Mouse (Mus musculus) embryonic facial prominence, embryonic 15.5 days (tissue): ENCODE data around the gene Nicn1. TPM values are rescaled to one million over a fixed set of nuclear protein-coding genes. Genes with fewer than 3 reads are reported as not detected.
"Not testable (repeated sequence)": the region's sequence is repeated elsewhere in the genome, so short reads cannot be mapped to it uniquely, and the experiment has no call there.

Experiments
- ATAC-seq: fragments of 200-750 bp; cut with Nextera tagmentation; 2 replicates; pipeline ENCODE4 v1.8.0; 2017; ENCODE audit warnings: low read depth, moderate TSS enrichment; ENCODE audit not compliant: insufficient number of reproducible peaks, low FRiP score, low TSS enrichment
- H3K27ac ChIP-seq: fragments of 300-500 bp; sonication (generic); replicated peaks from 2 replicates; pipeline ENCODE4 v1.5.1; 2015; ENCODE audit warnings: mild to moderate bottlenecking, inconsistent platforms
- H3K27me3 ChIP-seq: fragments of 300-500 bp; sonication (generic); 2 replicates; pipeline ENCODE4 v1.6.1; 2015; ENCODE audit warnings: inconsistent platforms
- H3K36me3 ChIP-seq: fragments of 300-500 bp; sonication (generic); 2 replicates; pipeline ENCODE4 v1.6.1; 2015; ENCODE audit warnings: mild to moderate bottlenecking, inconsistent platforms
- H3K4me1 ChIP-seq: fragments of 300-500 bp; sonication (generic); 2 replicates; pipeline ENCODE4 v1.6.1; 2015; ENCODE audit warnings: inconsistent platforms
- H3K4me2 ChIP-seq: fragments of 300-500 bp; sonication (generic); replicated peaks from 2 replicates; pipeline ENCODE4 v1.6.1; 2015; ENCODE audit warnings: mild to moderate bottlenecking, inconsistent platforms
- H3K4me3 ChIP-seq: fragments of 300-500 bp; sonication (generic); replicated peaks from 2 replicates; pipeline ENCODE4 v1.5.1; 2015; ENCODE audit warnings: mild to moderate bottlenecking, inconsistent platforms
- H3K9ac ChIP-seq: fragments of 300-500 bp; sonication (generic); 2 replicates; pipeline ENCODE4 v1.6.1; 2015; ENCODE audit warnings: inconsistent platforms
- H3K9me3 ChIP-seq: fragments of 300-500 bp; sonication (generic); replicated peaks from 2 replicates; pipeline ENCODE4 v1.6.1; 2016; ENCODE audit warnings: inconsistent platforms
- WGBS: fragments of 180-500 bp; shearing (Covaris S2); methylation state at CpG from one replicate; pipeline ENCODE4 v1.1.7; 2015; 5-methylcytosine and 5-hydroxymethylcytosine counted together
- polyA plus RNA-seq: library from polyadenylated mRNA; unstranded; fragments of >200 nt; fragmentation: Nextera tagmentation; extraction: Ambion mirVana; gene quantifications from 2 replicates; pipeline ENCODE4 v1.2.1, GENCODE M21; 2015

The Nicn1 gene
- polyA plus RNA-seq, 1 experiment from 2014 or later, result 41.7 TPM

GRCm38 (mm10) chr9:108280071-108280828 is 10.0 kb upstream of the Nicn1 start:
- 20% methylated on average over 8 of the region's 8 CpGs for WGBS
- ATAC-seq, result peak; percentile 75; the same call in 1 of the 2 replicates
- Histone ChIP-seq H3K9ac (no peak overlapping the region), H3K4me3 (no peak overlapping the region), H3K36me3 (no peaks in the 10 kb centered on the region), H3K4me2 (no peak overlapping the region), H3K27ac (peak overlapping the region; percentile 69), H3K9me3 (no peaks in the 10 kb centered on the region), H3K27me3 (no peaks in the 10 kb centered on the region), H3K4me1 (peaks cover 4% of the 10 kb centered on the region; the same call in 1 of the 2 replicates)

DNA sequence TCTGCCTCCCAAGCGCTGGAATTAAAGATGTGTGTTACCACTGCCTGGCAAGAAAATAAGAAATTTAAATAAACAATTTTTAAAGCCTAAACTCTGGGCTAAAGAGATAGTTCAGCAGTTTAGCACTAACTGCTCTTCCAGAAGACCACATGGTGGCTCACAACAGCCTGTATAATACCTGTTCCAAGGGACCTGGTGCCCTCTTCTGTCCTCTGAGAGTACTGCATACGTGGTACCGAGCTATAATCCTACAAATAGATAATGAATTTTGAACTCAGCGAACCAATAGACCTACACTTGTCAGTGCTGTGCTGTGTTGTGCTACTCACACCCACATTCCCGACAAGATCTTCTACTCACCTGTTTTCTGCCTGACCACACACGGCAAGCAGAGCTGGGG is 5.8 kb upstream of the Nicn1 start:
- Histone ChIP-seq H3K4me1 (peaks cover 4% of the 10 kb centered on the region; the same call in 1 of the 2 replicates), H3K9ac (no peak overlapping the region), H3K36me3 (no peaks in the 10 kb centered on the region), H3K27me3 (no peaks in the 10 kb centered on the region), H3K27ac (no peak overlapping the region), H3K4me2 (no peak overlapping the region), H3K4me3 (no peak overlapping the region), H3K9me3 (no peaks in the 10 kb centered on the region)
- WGBS, result 10% methylated on average over 6 of the region's 6 CpGs
- ATAC-seq, result no peak

DNA sequence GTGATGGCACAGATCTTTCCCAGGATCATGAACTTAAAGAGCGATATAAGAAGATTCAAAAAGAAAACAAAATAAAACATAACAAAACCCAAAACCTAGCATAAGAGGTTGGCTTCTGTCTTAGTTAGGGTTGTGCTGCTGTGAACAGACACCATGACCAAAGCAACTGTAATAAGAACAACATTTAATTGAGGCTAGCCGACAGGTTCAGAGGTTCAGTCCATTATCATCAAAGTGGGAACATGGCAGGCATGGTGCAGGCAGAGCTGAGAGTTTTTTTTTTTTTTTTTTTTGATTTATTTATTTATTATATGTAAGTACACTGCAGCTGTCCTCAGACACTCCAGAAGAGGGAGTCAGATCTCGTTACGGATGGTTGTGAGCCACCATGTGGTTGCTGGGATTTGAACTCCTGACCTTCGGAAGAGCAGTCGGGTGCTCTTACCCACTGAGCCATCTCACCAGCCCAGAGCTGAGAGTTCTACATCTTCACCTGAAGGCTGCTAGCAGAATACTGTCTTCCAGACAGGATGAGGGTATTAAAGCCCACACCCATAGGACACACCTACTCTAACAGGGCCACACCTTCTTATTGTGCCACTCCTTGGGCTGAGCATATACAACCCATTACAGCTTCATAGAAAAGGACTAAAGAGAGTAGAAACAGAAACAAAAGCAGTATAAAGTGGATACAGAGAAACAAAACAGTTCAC is 2.5 kb upstream of the Nicn1 start:
- H3K9me3 ChIP-seq, H3K36me3 ChIP-seq, H3K4me2 ChIP-seq, H3K4me1 ChIP-seq, H3K9ac ChIP-seq, ATAC-seq, H3K27me3 ChIP-seq, H3K4me3 ChIP-seq, H3K27ac ChIP-seq: not testable (repeated sequence)
- WGBS, result 71% methylated on average over 6 of the region's 6 CpGs

DNA sequence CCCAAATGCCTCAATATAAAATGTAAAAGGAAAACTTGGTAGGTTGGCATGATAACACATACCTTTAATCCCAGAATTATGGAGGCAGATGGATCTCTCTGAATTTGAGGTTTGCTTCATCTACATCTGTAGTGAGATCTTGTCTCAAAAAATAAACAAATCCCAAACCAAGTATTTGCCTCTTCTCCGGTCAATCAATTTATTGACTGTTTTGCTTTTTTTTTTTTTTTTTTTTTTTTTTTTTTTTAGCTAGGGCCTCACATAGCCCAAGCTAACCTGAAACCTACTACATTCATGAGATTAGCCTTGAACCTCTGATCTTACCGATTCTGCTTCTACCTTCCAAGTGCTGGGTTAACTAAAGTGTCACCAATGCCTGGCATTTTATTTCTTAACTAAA is 882 bp upstream of the Nicn1 start:
- 63% methylated on average over 2 of the region's 2 CpGs for WGBS
- no peaks in the 10 kb centered on the region for H3K9me3 ChIP-seq
- no peak for ATAC-seq
- H3K4me3 ChIP-seq, result peak overlapping the region; percentile 64; the same call in 1 of the 2 replicates
- H3K27me3 ChIP-seq, result no peaks in the 10 kb centered on the region
- peaks cover 5% of the 10 kb centered on the region; the same call in 1 of the 2 replicates for H3K36me3 ChIP-seq
- peak overlapping the region; percentile 69 for H3K4me2 ChIP-seq
- peaks cover 4% of the 10 kb centered on the region for H3K4me1 ChIP-seq
- H3K27ac ChIP-seq, result no peak overlapping the region
- no peak overlapping the region for H3K9ac ChIP-seq

DNA sequence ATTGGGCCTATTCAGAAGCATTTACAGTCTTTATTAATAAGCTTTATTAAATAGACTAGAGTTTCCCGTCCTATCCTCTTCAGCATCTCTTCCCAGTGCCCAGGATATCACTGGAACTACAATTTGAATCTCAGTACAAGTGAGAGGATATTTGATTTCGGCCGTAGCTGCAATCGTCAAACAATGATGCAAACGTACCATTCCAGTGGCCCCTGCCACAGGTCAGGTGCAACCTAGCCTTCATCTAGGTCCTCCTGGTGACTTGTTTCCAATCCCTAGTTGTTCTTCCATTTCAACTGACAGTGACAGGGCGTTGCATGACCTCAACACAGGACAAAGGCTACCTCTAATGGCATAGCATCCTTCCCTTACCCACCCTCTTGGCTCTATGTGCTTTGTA is 544 bp downstream of the Nicn1 start:
- Histone ChIP-seq H3K4me3 (peak overlapping the region; percentile 64), H3K4me1 (peaks cover 4% of the 10 kb centered on the region), H3K9me3 (no peaks in the 10 kb centered on the region), H3K9ac (peak overlapping the region; percentile 47), H3K36me3 (peaks cover 17% of the 10 kb centered on the region), H3K27ac (no peak overlapping the region), H3K4me2 (peak overlapping the region; percentile 69), H3K27me3 (no peaks in the 10 kb centered on the region)
- ATAC-seq, result no peak
- 51% methylated on average over 6 of the region's 6 CpGs for WGBS

DNA sequence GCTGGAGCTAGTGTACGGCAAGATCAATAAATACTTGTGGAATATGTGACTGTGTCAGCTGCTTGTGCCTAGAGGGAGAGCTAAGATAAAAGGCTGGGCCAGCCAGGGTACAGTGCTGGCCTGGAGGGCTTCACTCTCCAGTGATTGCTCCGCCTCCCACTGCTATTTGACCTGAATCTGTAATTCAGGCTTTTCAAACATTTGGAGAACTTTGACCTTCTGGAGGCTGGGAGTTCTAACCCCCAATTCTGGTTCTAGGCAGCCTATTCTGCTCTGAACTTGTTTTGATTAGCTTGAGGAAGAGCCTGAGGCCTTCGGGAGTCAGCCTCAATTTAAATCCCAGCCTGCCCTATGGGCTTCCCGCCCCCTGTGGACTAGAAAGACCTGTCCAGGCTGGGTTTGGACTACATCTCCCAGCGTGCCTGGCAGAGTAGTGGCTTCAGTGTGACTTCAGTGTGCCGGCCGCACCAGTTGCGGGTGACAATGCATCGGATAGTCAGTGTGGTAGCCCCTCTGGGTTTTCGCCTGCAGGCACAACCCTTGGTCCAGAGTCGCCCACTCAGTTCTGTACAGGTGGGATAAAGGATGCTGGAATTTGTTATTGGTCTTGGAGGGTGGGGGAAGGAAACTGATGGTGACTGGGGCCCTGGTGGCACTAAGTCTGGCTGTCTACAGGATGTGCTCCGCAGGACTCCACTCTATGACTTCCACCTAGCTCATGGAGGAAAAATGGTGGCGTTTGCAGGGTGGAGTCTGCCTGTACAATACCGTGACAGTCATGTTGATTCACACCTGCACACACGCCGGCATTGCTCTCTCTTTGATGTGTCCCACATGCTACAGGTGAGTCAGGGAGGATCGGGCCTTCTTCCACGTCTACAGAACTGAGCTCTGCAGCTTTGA is 6.5 kb downstream of the Nicn1 start, which contains the start of gene Amt:
TSS of gene Amt (plus strand) at position 401 of the 903 bp plus-strand sequence.
- peak within 1 kb of the TSS; percentile 24 for H3K4me2 ChIP-seq
- no peak for ATAC-seq
- H3K9ac ChIP-seq, result no peak within 1 kb of the TSS
- peaks cover 25% of the 10 kb centered on the region for H3K36me3 ChIP-seq
- no peaks in the 10 kb centered on the region for H3K9me3 ChIP-seq
- no peaks in the 10 kb centered on the region for H3K27me3 ChIP-seq
- 0 out of 2 replicates have a peak, but pooled peaks cover 7% of the 10 kb centered on the region for H3K4me1 ChIP-seq
- no peak within 1 kb of the TSS for H3K27ac ChIP-seq
- 20% methylated on average over 18 of the region's 18 CpGs for WGBS
- H3K4me3 ChIP-seq, result peak within 1 kb of the TSS; percentile 10; the same call in 1 of the 2 replicates

GRCm38 (mm10) chr9:108301853-108302252 is 11.6 kb downstream of the Nicn1 start:
- no peak for ATAC-seq
- 81% methylated on average over 3 of the region's 3 CpGs for WGBS
- no peak overlapping the region for H3K4me3 ChIP-seq
- H3K27ac ChIP-seq, result no peak overlapping the region
- H3K27me3 ChIP-seq, result no peaks in the 10 kb centered on the region
- no peak overlapping the region for H3K4me2 ChIP-seq
- H3K9me3 ChIP-seq, result no peaks in the 10 kb centered on the region
- H3K9ac ChIP-seq, result no peak overlapping the region
- H3K4me1 ChIP-seq, result peaks cover 12% of the 10 kb centered on the region
- H3K36me3 ChIP-seq, result peaks cover 25% of the 10 kb centered on the region

DNA sequence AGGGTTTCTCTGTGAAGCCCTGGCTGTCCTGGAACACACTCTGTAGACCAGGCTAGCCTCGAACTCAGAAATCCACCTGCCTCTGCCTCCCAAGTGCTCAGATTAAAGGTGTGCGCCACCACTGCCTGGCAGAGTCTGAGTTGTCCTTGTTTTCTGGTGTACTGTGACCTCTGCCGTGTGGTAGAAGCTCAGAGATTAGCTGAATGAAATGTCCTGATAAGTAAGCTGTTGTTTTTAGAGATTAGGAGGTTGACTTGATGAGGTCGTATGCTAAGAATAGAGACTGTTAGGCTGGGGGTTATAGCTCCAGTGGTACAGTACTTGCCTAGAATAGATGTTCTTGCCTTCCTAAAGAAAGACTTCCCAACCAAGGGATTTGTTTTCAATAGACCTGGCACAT is 14.5 kb downstream of the Nicn1 start:
- 0 out of 2 replicates have a peak overlapping the region, but pooled peaks have one; percentile 100 for H3K27ac ChIP-seq
- no peaks in the 10 kb centered on the region for H3K27me3 ChIP-seq
- H3K9ac ChIP-seq, result peak overlapping the region; percentile 63; the same call in 1 of the 2 replicates
- peak overlapping the region; percentile 72 for H3K4me2 ChIP-seq
- no peak for ATAC-seq
- no peaks in the 10 kb centered on the region for H3K9me3 ChIP-seq
- H3K36me3 ChIP-seq, result peaks cover 23% of the 10 kb centered on the region
- peaks cover 24% of the 10 kb centered on the region for H3K4me1 ChIP-seq
- 89% methylated on average over 4 of the region's 4 CpGs for WGBS
- peak overlapping the region; percentile 96 for H3K4me3 ChIP-seq

DNA sequence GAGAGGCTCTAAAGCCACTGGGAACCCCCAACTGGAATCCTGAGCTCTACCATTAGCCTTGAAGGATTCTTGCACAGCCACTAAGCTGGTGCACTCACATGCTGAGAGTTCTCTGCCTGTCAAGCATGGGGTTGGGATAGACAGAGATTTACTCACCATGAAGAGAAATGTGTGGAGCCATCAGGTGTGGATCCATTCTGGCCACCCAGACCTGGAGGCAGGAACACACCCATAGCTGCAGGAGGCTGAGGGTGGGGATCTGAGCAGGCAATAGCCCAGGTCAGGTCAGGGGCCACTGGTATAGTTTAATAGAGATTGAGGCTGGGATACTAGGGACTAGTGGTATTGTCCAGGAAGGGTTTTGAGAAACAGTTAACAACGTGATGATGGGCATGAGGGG is 14.9 kb downstream of the Nicn1 start:
- H3K4me3 ChIP-seq, result peak overlapping the region; percentile 96
- WGBS, result 0% methylated on average over 1 of the region's 1 CpGs
- H3K4me2 ChIP-seq, result peak overlapping the region; percentile 72
- H3K9me3 ChIP-seq, result no peaks in the 10 kb centered on the region
- peak overlapping the region; percentile 63 for H3K9ac ChIP-seq
- ATAC-seq, result no peak
- H3K36me3 ChIP-seq, result peaks cover 23% of the 10 kb centered on the region
- peaks cover 28% of the 10 kb centered on the region for H3K4me1 ChIP-seq
- peak overlapping the region; percentile 100 for H3K27ac ChIP-seq
- no peaks in the 10 kb centered on the region for H3K27me3 ChIP-seq

DNA sequence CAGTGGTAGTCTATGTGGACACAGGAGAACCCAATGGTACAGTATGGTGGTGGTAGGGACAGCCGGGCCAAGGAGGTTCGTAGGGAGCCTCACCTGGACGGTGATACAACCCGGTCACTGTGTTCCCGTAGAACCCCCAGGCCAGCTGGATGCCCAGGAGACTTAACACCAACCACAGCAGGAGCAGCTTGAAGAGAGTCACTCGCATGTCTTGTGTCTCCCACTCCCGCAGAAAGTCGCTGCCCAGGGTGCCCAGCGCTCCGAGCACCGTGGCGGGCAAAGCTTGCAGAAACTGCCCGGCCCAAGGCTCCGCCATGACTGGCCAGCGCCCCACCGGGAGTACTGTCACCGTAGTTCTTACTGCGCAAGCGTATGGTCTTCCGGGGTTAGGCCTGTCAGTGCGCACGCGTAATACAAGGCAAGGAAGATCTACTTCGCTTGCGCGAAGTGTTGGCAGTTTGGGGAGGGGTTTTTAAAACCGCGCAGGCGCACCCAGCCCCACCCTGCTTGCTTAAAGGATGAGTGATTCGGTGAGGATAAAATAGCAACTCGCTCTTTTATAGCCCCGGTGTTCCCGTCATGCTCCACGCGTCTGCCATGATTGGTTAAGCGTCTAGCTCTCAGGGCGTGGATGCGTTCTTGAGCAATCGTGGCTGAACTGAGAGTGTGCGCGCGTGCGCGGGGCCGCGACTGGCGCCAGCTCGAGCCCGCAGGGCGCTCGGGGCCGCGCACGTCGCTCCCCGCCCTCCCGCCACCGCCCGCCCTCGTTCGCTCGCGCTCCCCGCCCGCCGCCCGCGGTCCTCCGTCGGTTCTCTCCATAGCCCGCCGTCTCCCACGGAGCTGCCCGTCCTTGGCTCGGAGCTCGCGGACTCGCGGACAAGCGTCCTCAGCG is 15.6 kb downstream of the Nicn1 start, which contains the start of the genes Rhoa and Tcta:
TSS of gene Rhoa (plus strand) at position 501 of the 892 bp plus-strand sequence.
TSS of gene Tcta (minus strand) at position 532 of the 892 bp plus-strand sequence.
- peak within 1 kb of the TSS; percentile 72 for H3K4me2 ChIP-seq
- peaks cover 28% of the 10 kb centered on the region for H3K4me1 ChIP-seq
- ATAC-seq, result peak; percentile 98
- peaks cover 23% of the 10 kb centered on the region for H3K36me3 ChIP-seq
- H3K27me3 ChIP-seq, result no peaks in the 10 kb centered on the region
- peak within 1 kb of the TSS; percentile 96 for H3K4me3 ChIP-seq
- H3K27ac ChIP-seq, result peak within 1 kb of the TSS; percentile 100
- H3K9me3 ChIP-seq, result no peaks in the 10 kb centered on the region
- H3K9ac ChIP-seq, result peak within 1 kb of the TSS; percentile 97
- under 1% methylated on average over 81 of the region's 81 CpGs for WGBS
